Mouse (Mus musculus) cerebellum, adult 18-20 months (tissue): ENCODE data around the gene Lrpap1.

ENCODE experiments used
- DNase-seq, 2 experiments: peaks; one replicate each; pipeline ENCODE4 v3.0.0; 2021

Lrpap1 gene

DNA sequence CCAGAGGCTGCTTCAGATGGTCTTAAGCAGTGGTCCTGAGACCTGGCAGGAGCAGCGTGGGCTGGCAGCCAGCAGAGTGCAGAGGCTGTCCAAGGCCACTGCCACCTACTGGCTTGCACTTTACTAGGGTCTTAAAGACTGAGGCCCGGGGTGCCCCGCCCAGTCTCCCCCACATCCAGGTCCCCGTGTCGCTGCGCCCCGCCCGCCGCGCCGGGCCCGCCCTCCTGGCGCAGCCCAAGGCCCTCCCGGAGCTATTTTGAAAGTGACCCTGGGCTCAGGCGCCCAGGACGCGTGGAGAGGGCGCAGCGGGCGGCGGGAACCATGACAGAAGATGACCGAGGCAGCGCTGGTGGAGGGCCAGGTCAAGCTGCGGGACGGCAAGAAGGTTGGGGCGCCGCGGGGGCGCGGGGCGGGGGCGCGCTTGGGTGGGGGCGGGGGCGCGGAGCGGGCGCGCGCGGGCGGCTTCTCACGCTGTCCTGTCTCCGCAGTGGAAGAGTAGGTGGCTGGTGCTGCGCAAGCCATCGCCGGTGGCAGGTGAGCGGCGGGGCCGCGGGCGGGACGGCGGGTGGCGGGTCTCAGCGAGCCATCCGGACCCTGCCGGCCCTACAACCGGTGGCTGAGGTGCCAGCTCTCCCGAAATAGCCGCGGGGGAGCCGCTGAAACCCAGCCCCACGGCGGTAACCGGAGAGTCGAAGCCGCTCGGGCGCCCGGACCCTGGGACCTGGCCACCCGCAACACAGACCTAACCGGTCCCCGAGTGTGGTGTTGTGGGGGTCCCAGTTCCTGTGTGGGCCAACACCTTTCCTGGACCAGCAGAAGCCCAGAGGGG is 48.7 kb downstream of the Lrpap1 start, which contains the start of gene Dok7:
Gene Dok7, plus strand, starts transcription at position 163 of the 829 bp plus-strand sequence.
- DNase-seq: peak; percentile 50 to 61

DNA sequence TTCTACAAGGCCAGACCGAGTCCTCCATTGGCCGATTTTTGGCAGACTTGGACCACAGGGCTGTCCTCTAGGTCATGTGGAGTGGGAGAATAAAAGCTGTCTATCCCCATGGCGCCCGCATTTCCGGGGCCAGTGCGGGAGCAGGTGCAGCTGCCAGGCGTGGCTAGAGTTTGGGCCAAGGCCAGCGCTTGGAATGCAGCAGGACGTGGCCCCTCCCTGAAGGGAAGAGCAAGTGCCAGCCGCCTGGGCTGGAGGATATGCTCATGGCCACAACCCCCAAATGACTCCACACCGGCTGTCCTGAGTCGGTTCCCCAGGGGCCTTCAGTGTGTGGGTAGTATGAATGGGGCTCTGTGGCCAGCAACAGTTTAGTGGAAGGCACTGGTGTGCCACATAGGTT is 50.5 kb downstream of the Lrpap1 start:
- DNase-seq: peak; percentile 19 to 23

GRCm38 (mm10) chr5:35054628-35055027 is 50.9 kb downstream of the Lrpap1 start:
- no peak for DNase-seq

GRCm38 (mm10) chr5:35050541-35050940 is 55.0 kb downstream of the Lrpap1 start:
- no peak for DNase-seq

DNA sequence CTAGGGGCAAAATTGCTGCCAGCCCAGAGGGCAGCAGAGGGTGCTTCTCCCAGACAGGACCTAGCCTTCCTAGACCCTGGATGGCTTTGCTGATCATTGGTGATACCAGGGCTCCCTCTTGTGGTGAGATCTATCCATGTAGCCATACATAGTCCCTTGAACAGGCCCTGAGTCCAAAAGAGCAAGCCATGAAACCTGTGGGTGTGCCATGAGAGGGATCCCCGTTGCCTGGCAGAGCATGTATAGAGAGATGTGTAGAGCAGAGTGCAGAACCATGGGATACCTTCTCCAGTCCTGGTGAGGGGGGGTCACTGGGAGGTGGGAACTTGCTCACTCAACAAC is 62.5 kb downstream of the Lrpap1 start:
- DNase-seq: peak; percentile 77 to 78

DNA sequence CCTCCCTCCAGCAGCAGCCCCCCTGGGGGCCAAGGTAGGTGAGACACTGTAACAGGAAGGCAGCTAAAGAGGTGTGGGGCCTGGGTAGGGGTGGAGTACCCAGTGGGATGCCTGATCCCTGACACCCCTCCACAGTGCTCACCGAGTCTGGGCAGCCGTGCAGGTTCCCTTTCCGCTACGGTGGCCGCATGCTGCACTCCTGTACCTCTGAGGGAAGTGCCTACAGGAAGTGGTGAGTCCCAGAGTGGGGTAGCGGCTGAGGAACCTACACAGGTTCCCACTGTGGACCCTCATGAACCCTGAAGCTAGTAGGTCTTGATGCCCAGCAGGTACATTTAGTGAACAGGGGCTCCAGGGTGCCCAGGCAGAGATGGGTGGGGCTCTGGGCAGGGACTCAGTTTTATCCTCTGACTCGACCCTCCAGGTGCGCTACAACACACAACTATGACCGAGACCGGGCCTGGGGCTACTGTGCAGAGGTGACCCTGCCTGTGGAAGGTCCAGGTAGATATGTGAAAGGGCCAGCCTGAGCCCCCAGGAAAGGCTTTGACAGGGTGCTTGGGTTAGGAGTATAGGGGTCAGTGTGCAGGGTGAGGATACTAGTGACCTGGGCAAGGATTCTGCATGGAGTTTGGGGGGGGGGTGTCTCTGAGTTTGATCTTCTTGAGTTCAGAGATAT is 63.0 kb downstream of the Lrpap1 start:
- no peak for DNase-seq
